Mouse (Mus musculus) small intestine, adult 2 months (tissue): ENCODE measurements around the gene Tbc1d9. TPM values are rescaled to one million over a fixed set of nuclear protein-coding genes. Genes with fewer than 3 reads are reported as not detected.
A peak's percentile ranks its signal among the peaks of the same experiment; 100 is the strongest.
"Not testable (repeated sequence)": the region's sequence is repeated elsewhere in the genome, so short reads cannot be mapped to it uniquely, and the experiment has no call there.

Experiments used
- H3K27ac ChIP-seq: fragments of 200-500 bp; 2 replicates; pipeline ENCODE4 v1.5.1; 2012; ENCODE audit warnings: low read depth, low read length, control low read depth, inconsistent platforms; ENCODE audit not compliant: insufficient read depth
- H3K27me3 ChIP-seq: fragments of 200-500 bp; 2 replicates; pipeline ENCODE4 v1.6.1; 2012; ENCODE audit warnings: mild to moderate bottlenecking, moderate library complexity, low read length, inconsistent platforms; ENCODE audit not compliant: control insufficient read depth, insufficient read depth
- H3K36me3 ChIP-seq: fragments of 200-500 bp; 2 replicates; pipeline ENCODE4 v1.6.1; 2012; ENCODE audit warnings: mild to moderate bottlenecking, low read length, control low read depth, inconsistent platforms; ENCODE audit not compliant: control insufficient read depth, insufficient read depth
- H3K4me1 ChIP-seq: fragments of 200-500 bp; 2 replicates; pipeline ENCODE4 v1.6.1; 2012; ENCODE audit warnings: low read length, inconsistent platforms, mixed read lengths; ENCODE audit not compliant: control insufficient read depth, insufficient read depth, insufficient read length
- H3K4me3 ChIP-seq: fragments of 200-500 bp; 2 replicates; pipeline ENCODE4 v1.5.1; 2012; ENCODE audit warnings: low read depth, mild to moderate bottlenecking, control low read depth, inconsistent platforms, low read length, moderate library complexity
- CTCF ChIP-seq: fragments of 200-500 bp; IDR thresholded peaks from 2 replicates; pipeline ENCODE4 v1.5.1; 2012; ENCODE audit warnings: low read depth, mild to moderate bottlenecking, control low read depth, inconsistent platforms, low read length, moderate library complexity, mixed read lengths; ENCODE audit not compliant: insufficient replicate concordance, insufficient read length; ENCODE audit errors: extremely low read depth
- POLR2A ChIP-seq: fragments of 200-500 bp; IDR thresholded peaks from 2 replicates; pipeline ENCODE4 v1.6.1; 2012; ENCODE audit warnings: low read depth, mild to moderate bottlenecking, control low read depth, inconsistent platforms, low read length, moderate library complexity
- WGBS: fragments of 180-500 bp; shearing (Covaris S2); methylation state at CpG from one replicate; pipeline ENCODE4 v1.1.7; 2018; 5-methylcytosine and 5-hydroxymethylcytosine counted together
- polyA plus RNA-seq: library from polyadenylated mRNA; depleted of rRNA; stranded (reverse); fragments of >200 nt; gene quantifications from 2 replicates; pipeline ENCODE4 v1.2.3, GENCODE M21; 2012

Tbc1d9 gene
- polyA plus RNA-seq, 1 experiment: 8.9 TPM

- no peaks in the 10 kb centered on the region for H3K4me1 ChIP-seq
- 82% methylated on average over 6 of the region's 6 CpGs for WGBS
- H3K27me3 ChIP-seq: no peaks in the 10 kb centered on the region
- TF ChIP-seq POLR2A (no peak), CTCF (no peak)
- no peak overlapping the region for H3K4me3 ChIP-seq
- H3K36me3 ChIP-seq: no peaks in the 10 kb centered on the region
- no peak overlapping the region for H3K27ac ChIP-seq
Measured at GRCm38 (mm10) chr8:83278431-83278830, 113.3 kb downstream of the Tbc1d9 start.

DNA sequence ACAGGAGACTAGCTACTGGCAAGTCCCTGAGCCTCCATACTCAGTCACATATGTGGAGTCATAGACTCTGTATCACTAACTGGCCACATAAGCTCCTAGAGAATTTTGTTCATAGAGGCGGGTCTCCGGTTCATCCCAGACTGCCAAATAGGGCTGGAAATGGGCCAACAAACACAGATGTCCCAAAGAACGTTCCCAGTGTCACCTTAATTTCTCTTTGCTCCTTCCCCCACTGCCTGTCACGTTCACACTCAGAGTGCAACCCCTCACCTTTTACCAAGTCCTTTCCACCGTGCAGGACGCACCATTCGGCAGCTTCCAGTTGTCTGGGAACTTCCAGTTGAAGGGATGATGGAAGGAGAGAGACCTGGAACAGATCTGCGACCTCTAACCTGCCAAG, 120.2 kb downstream of the Tbc1d9 start:
- 65% methylated on average over 8 of the region's 8 CpGs for WGBS
- Histone ChIP-seq H3K27ac (no peak overlapping the region), H3K36me3 (no peaks in the 10 kb centered on the region), H3K27me3 (peaks cover 6% of the 10 kb centered on the region; the same call in 1 of the 2 replicates), H3K4me1 (no peaks in the 10 kb centered on the region), H3K4me3 (no peak overlapping the region)
- no peak for TF ChIP-seq CTCF
- TF ChIP-seq POLR2A: no peak

GRCm38 (mm10) chr8:83290176-83290575, 125.0 kb downstream of the Tbc1d9 start, which contains the start of gene Ucp1:
Gene Ucp1 (plus strand): TSS chr8:83290352.
- Histone ChIP-seq H3K4me1 (no peaks in the 10 kb centered on the region), H3K36me3 (no peaks in the 10 kb centered on the region), H3K27ac (no peak within 1 kb of the TSS), H3K27me3 (peaks cover 7% of the 10 kb centered on the region; the same call in 1 of the 2 replicates), H3K4me3 (no peak within 1 kb of the TSS)
- 3% methylated on average over 20 of the region's 20 CpGs for WGBS
- TF ChIP-seq CTCF: no peak
- TF ChIP-seq POLR2A: no peak

DNA sequence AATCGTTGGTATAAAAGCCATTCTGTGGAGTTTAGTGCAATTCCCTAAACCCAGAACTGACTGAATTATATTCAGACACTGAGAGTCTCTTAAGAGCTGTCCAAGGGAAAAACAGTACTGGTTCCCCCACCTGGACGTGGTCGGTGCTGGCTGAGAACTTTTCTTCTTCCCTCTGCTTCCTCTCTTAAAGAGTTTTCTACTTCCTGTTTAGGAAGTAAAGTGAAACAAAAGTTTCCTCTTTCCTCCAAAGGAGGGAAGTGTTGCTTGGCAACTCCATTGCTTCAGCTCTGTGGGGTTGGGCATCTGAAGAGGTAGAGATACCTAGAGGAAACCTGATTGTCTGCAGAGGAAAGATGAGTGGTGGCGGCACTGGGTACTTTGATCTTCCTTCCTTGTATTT, 132.2 kb downstream of the Tbc1d9 start:
- Histone ChIP-seq H3K27ac (no peak overlapping the region), H3K27me3 (no peaks in the 10 kb centered on the region), H3K36me3 (no peaks in the 10 kb centered on the region), H3K4me3 (no peak overlapping the region), H3K4me1 (no peaks in the 10 kb centered on the region)
- TF ChIP-seq POLR2A (no peak), CTCF (no peak)
- WGBS: 55% methylated on average over 4 of the region's 4 CpGs

GRCm38 (mm10) chr8:83300135-83300534, 135.0 kb downstream of the Tbc1d9 start:
- Histone ChIP-seq H3K4me1 (no peaks in the 10 kb centered on the region), H3K27me3 (no peaks in the 10 kb centered on the region), H3K27ac (no peak overlapping the region), H3K4me3 (no peak overlapping the region), H3K36me3 (no peaks in the 10 kb centered on the region)
- 69% methylated on average over 1 of the region's 1 CpGs for WGBS
- TF ChIP-seq CTCF (peak; percentile 43; the same call in 1 of the 2 replicates), POLR2A (no peak)

- Histone ChIP-seq H3K36me3 (no peaks in the 10 kb centered on the region), H3K4me3 (no peak overlapping the region), H3K27me3 (no peaks in the 10 kb centered on the region), H3K27ac (no peak overlapping the region), H3K4me1 (no peaks in the 10 kb centered on the region)
- WGBS: 94% methylated on average over 1 of the region's 1 CpGs
- TF ChIP-seq CTCF (no peak), POLR2A (no peak)
Measured at GRCm38 (mm10) chr8:83304946-83305345, 139.8 kb downstream of the Tbc1d9 start.

DNA sequence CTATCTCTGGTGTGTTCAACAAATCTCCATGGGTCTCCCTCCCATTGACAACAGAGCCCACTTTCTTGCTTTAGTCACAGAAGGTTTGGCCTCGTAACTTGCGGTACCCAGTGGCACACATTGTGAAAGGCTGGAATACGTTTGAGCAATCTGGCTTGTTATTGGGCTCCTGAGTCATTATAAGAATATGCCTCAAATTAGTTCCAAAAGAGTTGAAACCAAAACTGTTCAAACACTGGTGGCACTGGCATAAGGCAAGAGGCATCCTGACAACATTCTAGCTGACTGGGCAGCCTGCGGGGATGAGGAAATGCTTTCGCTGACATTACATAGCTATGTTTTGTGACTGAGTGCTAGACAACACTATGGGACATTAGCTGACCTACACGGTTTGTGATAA, 144.7 kb downstream of the Tbc1d9 start:
- peaks cover 3% of the 10 kb centered on the region; the same call in 1 of the 2 replicates for H3K36me3 ChIP-seq
- H3K4me3 ChIP-seq: no peak overlapping the region
- no peaks in the 10 kb centered on the region for H3K4me1 ChIP-seq
- H3K27ac ChIP-seq: no peak overlapping the region
- WGBS: 86% methylated on average over 6 of the region's 6 CpGs
- TF ChIP-seq CTCF: no peak
- no peak for TF ChIP-seq POLR2A
- no peaks in the 10 kb centered on the region for H3K27me3 ChIP-seq

GRCm38 (mm10) chr8:83315084-83315483, 149.9 kb downstream of the Tbc1d9 start:
- 83% methylated on average over 4 of the region's 4 CpGs for WGBS
- not testable (repeated sequence) for H3K27me3 ChIP-seq, H3K4me1 ChIP-seq, H3K27ac ChIP-seq, H3K4me3 ChIP-seq
- peaks cover 24% of the 10 kb centered on the region for H3K36me3 ChIP-seq
